9 mouse cellular contexts compared by ENCODE assay signal in the genomic region with DNA sequence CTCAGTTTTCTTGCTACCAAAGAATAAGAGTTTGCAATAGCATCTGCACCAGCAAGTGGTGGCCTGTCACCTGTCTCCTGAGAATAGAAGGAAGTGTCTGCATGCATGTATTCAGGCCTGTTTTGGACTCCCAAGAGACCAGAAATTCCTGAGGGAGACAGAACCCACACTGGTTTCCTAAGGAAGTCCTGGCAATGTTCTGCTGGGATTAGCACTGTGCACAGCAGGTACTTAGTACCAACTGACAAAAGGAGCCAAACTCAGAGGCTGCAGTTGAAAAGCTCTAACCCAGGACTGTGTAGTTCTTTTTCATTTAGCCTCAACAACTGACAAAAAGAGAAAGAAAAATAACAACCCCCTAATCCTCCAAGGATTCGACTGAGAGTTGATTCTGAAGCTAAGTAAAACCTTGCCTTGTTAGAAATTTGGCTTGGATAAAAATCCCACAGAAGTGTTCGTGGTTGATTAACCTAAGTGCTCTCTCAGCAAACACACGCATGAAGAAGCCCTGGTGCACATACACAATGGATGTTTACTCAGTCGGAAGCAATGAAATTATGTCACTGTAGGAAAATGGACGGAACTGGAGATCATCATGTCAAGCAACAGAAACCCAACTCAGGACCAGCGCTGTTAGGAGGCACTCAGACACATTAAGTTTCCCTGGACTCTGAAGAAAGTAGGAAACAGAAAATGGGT.
DNase-seq lines count a peak whose midpoint lies in the region; ATAC-seq lines count a peak whose summit lies in the region.
"Had no signal": no experiment of that assay in that cellular context is flagged by ENCODE, and none has a peak within 500 bp of the region (broad histone marks: within the 10 kb centered on the region; RNA-seq: fewer than 3 reads in every experiment).

No protein-coding gene starts in this region.

- H3K4me3 ChIP-seq in intestine, embryonic 14.5 days (ENCODE audit: low read depth, low read length), result no peak overlapping the region
- H3K4me3 ChIP-seq in intestine, embryonic 15.5 days (replicated peaks), result no peak overlapping the region
- no peak overlapping the region for H3K4me3 ChIP-seq in midbrain, embryonic 12.5 days
- no peak overlapping the region for H3K4me3 ChIP-seq in midbrain, embryonic 13.5 days (replicated peaks)
- no peak overlapping the region for H3K4me3 ChIP-seq in forebrain, embryonic 13.5 days
- H3K4me3 ChIP-seq in heart, embryonic 11.5 days (ENCODE audit: low read depth, low read length), result no peak overlapping the region

- no peak overlapping the region for H3K27ac ChIP-seq in intestine, embryonic 14.5 days (ENCODE audit: low read depth)
- H3K27ac ChIP-seq in intestine, embryonic 15.5 days, result no peak overlapping the region
- 0 out of 2 replicates have a peak overlapping the region, but pooled peaks have one; percentile 25 for H3K27ac ChIP-seq in midbrain, embryonic 12.5 days (replicated peaks)
- H3K27ac ChIP-seq in midbrain, embryonic 13.5 days, result no peak overlapping the region
- no peak overlapping the region for H3K27ac ChIP-seq in forebrain, embryonic 13.5 days
- H3K27ac ChIP-seq in heart, embryonic 11.5 days (ENCODE audit: low read depth, low read length), result no peak overlapping the region

- no peak overlapping the region for H3K4me2 ChIP-seq in intestine, embryonic 14.5 days (ENCODE audit: low read length)
- H3K4me2 ChIP-seq in intestine, embryonic 15.5 days (replicated peaks), result no peak overlapping the region
- no peak overlapping the region for H3K4me2 ChIP-seq in midbrain, embryonic 12.5 days (replicated peaks)
- no peak overlapping the region for H3K4me2 ChIP-seq in midbrain, embryonic 13.5 days (replicated peaks)
- no peak overlapping the region for H3K4me2 ChIP-seq in forebrain, embryonic 13.5 days
- H3K4me2 ChIP-seq in heart, embryonic 11.5 days, result no peak overlapping the region

- no peaks in the 10 kb centered on the region for H3K9me3 ChIP-seq in intestine, embryonic 14.5 days (ENCODE audit: control insufficient read depth, low read length)
- H3K9me3 ChIP-seq in intestine, embryonic 15.5 days, result no peaks in the 10 kb centered on the region
- H3K9me3 ChIP-seq in midbrain, embryonic 12.5 days, result no peaks in the 10 kb centered on the region
- no peaks in the 10 kb centered on the region for H3K9me3 ChIP-seq in midbrain, embryonic 13.5 days
- no peaks in the 10 kb centered on the region for H3K9me3 ChIP-seq in forebrain, embryonic 13.5 days (replicated peaks)
- no peaks in the 10 kb centered on the region for H3K9me3 ChIP-seq in heart, embryonic 11.5 days (replicated peaks; ENCODE audit: control insufficient read depth, low read length)

- H3K4me1 ChIP-seq in intestine, embryonic 14.5 days (replicated peaks; ENCODE audit: control insufficient read depth, insufficient read depth, low read length), result peaks cover 16% of the 10 kb centered on the region
- peaks cover 8% of the 10 kb centered on the region; the same call in 1 of the 2 replicates for H3K4me1 ChIP-seq in intestine, embryonic 15.5 days (replicated peaks)
- peaks cover 32% of the 10 kb centered on the region for H3K4me1 ChIP-seq in midbrain, embryonic 12.5 days
- peaks cover 62% of the 10 kb centered on the region for H3K4me1 ChIP-seq in midbrain, embryonic 13.5 days (replicated peaks)
- H3K4me1 ChIP-seq in forebrain, embryonic 13.5 days, result peaks cover 42% of the 10 kb centered on the region
- peaks cover 33% of the 10 kb centered on the region for H3K4me1 ChIP-seq in heart, embryonic 11.5 days (ENCODE audit: control insufficient read depth, insufficient read depth, low read length)

- DNase-seq in intestine, embryonic 14.5 days (ENCODE audit: low spot score), result peak; percentile 46
- DNase-seq in retina, postnatal 7 days (ENCODE audit: low read depth, low spot score), result peak; percentile 34
- DNase-seq in layer of hippocampus, postnatal 25 days (ENCODE audit: extremely low spot score in 1 of 2, low spot score in 1 of 2), result no peak
- DNase-seq: right cerebral cortex, postnatal 14 days had no signal

- H3K27me3 ChIP-seq in intestine, embryonic 14.5 days (replicated peaks; ENCODE audit: control insufficient read depth, insufficient read depth, low read length), result no peaks in the 10 kb centered on the region
- no peaks in the 10 kb centered on the region for H3K27me3 ChIP-seq in intestine, embryonic 15.5 days (replicated peaks)
- H3K27me3 ChIP-seq in midbrain, embryonic 12.5 days, result no peaks in the 10 kb centered on the region
- H3K27me3 ChIP-seq in midbrain, embryonic 13.5 days, result no peaks in the 10 kb centered on the region
- H3K27me3 ChIP-seq in forebrain, embryonic 13.5 days, result no peaks in the 10 kb centered on the region
- no peaks in the 10 kb centered on the region for H3K27me3 ChIP-seq in heart, embryonic 11.5 days (ENCODE audit: control insufficient read depth, insufficient read depth, low read length)

- H3K9ac ChIP-seq in intestine, embryonic 14.5 days (ENCODE audit: low read length), result no peak overlapping the region
- no peak overlapping the region for H3K9ac ChIP-seq in intestine, embryonic 15.5 days
- no peak overlapping the region for H3K9ac ChIP-seq in midbrain, embryonic 12.5 days (replicated peaks)
- H3K9ac ChIP-seq in midbrain, embryonic 13.5 days (replicated peaks), result no peak overlapping the region
- H3K9ac ChIP-seq in forebrain, embryonic 13.5 days, result no peak overlapping the region
- no peak overlapping the region for H3K9ac ChIP-seq in heart, embryonic 11.5 days (ENCODE audit: low read depth, low read length)

- WGBS in intestine, embryonic 14.5 days, result 68% methylated on average over 6 of the region's 6 CpGs
- 60% methylated on average over 6 of the region's 6 CpGs for WGBS in intestine, embryonic 15.5 days
- 24% methylated on average over 6 of the region's 6 CpGs for WGBS in midbrain, embryonic 12.5 days
- 18% methylated on average over 6 of the region's 6 CpGs for WGBS in midbrain, embryonic 13.5 days
- 6% methylated on average over 6 of the region's 6 CpGs for WGBS in forebrain, embryonic 13.5 days
- WGBS in heart, embryonic 11.5 days (ENCODE audit: insufficient replicate concordance), result 74% methylated on average over 6 of the region's 6 CpGs

- H3K36me3 ChIP-seq in intestine, embryonic 14.5 days (ENCODE audit: control insufficient read depth, insufficient read depth, low read length), result no peaks in the 10 kb centered on the region
- H3K36me3 ChIP-seq in intestine, embryonic 15.5 days, result no peaks in the 10 kb centered on the region
- no peaks in the 10 kb centered on the region for H3K36me3 ChIP-seq in midbrain, embryonic 12.5 days
- no peaks in the 10 kb centered on the region for H3K36me3 ChIP-seq in midbrain, embryonic 13.5 days
- no peaks in the 10 kb centered on the region for H3K36me3 ChIP-seq in forebrain, embryonic 13.5 days (ENCODE audit: poor library complexity, severe bottlenecking)
- H3K36me3 ChIP-seq in heart, embryonic 11.5 days (ENCODE audit: control insufficient read depth, insufficient read depth, low read length), result no peaks in the 10 kb centered on the region

- no peak for ATAC-seq in intestine, embryonic 14.5 days (replicated peaks; ENCODE audit: low FRiP score, low TSS enrichment, low read depth)
- ATAC-seq in intestine, embryonic 15.5 days, result no peak
- no peak for ATAC-seq in midbrain, embryonic 12.5 days (ENCODE audit: low FRiP score, low read depth)
- ATAC-seq in midbrain, embryonic 13.5 days, result no peak
- ATAC-seq in forebrain, embryonic 13.5 days, result peak; percentile 58; the same call in 1 of the 2 replicates
- no peak for ATAC-seq in heart, embryonic 11.5 days (replicated peaks; ENCODE audit: insufficient number of reproducible peaks, low FRiP score, low TSS enrichment)

Comparison
In these comparisons a context has a peak if more than half of its experiments do, and no peak if none do; other contexts are left out.
1. DNase-seq: peak in intestine, embryonic 14.5 days (single experiment) and retina, postnatal 7 days (single experiment); none in layer of hippocampus, postnatal 25 days (0 of 2).